Mouse (Mus musculus) heart, postnatal 10 days (tissue): ENCODE measurements at regions not wholly inside any gene's neighbourhood (a gene's known extent, or its start where the extent isn't known, plus 50 kb on each side); places are given as distances from the start of the nearest gene placed in this dataset.
A peak's percentile ranks its signal among the peaks of the same experiment; 100 is the strongest.

ENCODE experiments used
- DNase-seq, 2 experiments: peaks; one replicate each; pipeline ENCODE4 v3.0.0; 2021
- intact Hi-C: fragments of 180-260 bp; cut with DNase I; formaldehyde crosslinking; loops from one replicate; pipeline ENCODE4 v1.15.1; 2025

GRCm38 (mm10) chr19:24622776-24623175 is 51.0 kb upstream of the Tmem252 start:
- DNase-seq, result no peak
- intact Hi-C loops, result no loop called here

- no peak for DNase-seq
- intact Hi-C loops, result no loop called here
Measured at GRCm38 (mm10) chr19:24622309-24622708, 51.5 kb upstream of the Tmem252 start.

- peak; percentile 75 to 87 for DNase-seq
- intact Hi-C loops, result loop anchor here (1.0 kb wide), 2 partner anchors 250 to 264 kb away; no protein-coding TSS in a partner anchor
Measured at GRCm38 (mm10) chr19:24621610-24622220, 52.1 kb upstream of the Tmem252 start.

GRCm38 (mm10) chr19:24615762-24616310 is 58.0 kb upstream of the Tmem252 start:
- no peak for DNase-seq
- intact Hi-C loops, result no loop called here

- intact Hi-C loops, result no loop called here
- DNase-seq, result no peak
Measured at GRCm38 (mm10) chr19:24607884-24608283, 52.2 kb upstream of the Pip5k1b start.

- intact Hi-C loops, result no loop called here
- DNase-seq, result peak in 1 of 2 experiments; percentile 5
Measured at GRCm38 (mm10) chr19:24606390-24606976, 50.8 kb upstream of the Pip5k1b start.
